Mouse (Mus musculus) 3T3-L1 (cell line): ENCODE measurements around the gene Rcan1.
"Not testable (repeated sequence)": the region's sequence is repeated elsewhere in the genome, so short reads cannot be mapped to it uniquely, and the experiment has no call there.

Source experiments
- DNase-seq: peaks from one replicate; pipeline ENCODE4 v3.0.0-alpha.2; 2015; ENCODE audit warnings: low read depth, low spot score

The Rcan1 gene

DNA sequence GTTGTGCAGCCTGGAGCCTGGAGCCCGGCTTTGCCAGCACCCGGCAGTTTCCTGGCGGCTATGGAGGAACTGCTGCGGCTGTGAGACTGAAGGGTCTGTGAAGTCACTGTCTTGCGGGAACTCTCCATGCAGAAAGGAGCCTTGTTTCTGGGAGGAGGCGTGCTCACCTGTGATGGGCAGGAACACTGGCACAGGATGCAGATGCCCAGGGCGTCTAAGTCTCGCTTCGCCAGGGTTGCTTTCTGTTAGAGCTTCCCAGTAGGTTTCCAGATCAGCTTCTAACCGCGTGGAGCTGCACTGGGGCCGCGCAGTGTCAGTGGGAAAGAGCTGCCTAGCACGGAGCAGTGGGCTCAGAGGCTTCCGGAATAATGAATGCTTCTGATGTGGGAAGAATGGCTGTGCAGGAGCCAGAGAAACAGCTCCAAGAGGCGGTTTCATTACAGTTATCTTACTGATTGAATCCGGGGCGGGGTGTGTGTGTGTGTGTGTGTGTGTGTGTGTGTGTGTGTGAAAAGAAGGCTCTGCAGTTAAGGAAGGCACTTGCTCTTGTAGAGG lies 35.2 kb downstream of the Rcan1 start:
- no peak for DNase-seq

DNA sequence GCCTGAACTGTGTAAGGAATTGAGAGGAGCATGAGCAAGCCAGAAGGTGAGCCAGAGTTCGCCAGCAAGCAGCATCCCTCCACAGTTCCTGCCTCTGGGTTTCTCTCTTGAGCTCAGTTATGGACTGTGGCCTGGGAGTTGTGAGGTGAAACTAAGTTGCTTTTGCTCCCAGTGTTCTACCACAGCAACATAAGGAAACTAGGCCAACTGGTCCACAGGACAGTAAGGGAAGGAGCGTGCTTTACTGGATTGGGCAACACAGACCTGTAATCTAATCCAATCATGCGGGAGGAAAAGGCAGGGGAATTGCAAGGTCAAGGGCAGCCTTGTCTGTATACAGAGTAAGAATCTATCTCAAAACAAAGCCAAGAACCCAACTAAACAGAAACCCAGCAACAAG lies 37.5 kb downstream of the Rcan1 start:
- DNase-seq = no peak

DNA sequence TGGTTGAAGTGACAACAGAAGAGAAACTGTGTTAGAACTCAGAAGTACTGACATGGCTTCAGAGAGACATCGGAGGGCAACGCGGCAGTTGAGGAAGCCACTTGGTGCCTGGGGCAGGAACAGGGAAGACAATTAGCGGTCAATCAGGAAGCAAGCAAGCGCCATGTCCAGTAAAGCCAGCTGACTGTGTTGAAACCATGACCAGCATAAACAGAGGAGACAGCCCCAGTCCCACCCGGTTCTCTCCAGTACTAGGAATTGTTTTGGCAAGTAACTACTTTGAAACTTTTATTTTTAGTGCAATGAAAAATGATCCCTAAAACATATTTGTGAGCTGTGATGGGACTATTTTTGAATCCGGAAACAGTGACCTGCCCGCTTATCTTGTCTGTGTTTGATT lies 39.9 kb downstream of the Rcan1 start:
- no peak for DNase-seq

DNA sequence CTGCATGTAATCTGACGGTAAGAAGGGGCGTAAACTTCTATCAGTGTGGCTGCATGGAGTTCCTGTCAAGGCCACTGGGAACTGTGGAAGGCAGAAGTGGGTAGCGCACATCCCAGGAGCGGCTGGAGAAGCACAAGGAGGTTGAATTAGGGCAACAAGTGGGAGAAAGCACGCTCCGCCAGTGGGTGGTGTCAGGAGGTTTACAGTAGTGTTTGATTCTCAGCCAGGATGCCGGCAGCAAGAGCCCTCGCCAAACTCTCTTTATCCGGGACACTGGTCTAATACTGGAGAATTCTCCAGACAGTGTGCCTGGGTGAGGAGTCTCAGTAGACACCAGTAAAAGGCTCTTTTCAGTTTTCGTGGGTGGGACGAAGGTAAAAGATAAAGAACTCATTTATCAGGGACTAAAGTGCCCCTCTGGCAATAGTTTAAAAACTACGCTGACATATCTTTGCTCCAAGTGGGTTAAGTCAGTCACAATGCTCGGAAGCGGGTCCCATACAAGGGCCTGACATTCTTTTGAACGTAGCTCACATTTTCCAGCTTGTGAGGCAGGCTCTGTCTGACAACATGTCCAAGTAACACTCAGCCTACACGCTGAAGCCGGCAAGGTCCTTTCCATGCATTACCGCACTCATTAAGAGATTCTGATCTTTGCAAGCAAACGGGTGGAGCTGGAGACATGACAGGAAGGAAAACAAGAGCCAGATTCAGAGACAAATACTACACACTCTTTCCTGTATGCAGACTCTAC lies 42.3 kb downstream of the Rcan1 start:
- DNase-seq = no peak

DNA sequence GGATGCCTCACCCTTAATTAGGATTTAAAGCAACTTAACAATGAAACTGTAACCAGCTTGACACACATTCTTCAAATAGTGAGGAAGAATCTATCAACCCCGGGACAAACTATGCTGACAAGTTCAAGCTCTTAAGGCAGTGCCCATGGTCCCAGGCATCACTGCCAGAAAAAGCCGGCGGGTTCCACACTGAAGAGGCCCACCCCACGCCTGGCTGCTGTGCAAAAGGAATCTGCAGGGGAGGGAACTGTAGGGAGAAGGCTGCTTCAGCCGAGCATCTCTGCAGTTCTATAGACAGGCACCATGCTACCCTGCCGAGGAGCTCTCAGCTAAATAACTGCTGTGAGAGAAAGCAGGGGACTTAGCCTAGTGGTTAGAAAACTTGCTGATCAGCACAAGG lies 44.0 kb downstream of the Rcan1 start:
- DNase-seq = no peak

DNA sequence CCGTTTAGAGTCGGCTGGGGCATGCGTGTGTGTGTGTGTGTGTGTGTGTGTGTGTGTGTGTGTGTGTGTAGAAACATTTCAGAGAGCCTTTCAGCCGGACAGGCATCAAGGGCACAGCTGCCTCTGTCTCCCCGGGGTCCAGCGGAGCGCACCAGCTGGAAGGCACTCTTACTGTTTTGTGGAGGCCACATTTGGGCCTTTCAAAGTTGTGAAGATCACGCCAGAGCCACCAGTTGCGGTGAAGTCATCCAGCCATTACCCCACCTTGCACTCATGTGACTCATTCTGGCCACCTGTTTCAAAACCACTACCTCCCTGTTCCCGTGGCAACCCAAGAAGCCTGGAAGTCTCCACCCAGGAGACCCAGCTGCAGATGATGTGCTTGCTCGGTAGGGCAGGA lies 44.8 kb downstream of the Rcan1 start:
- peak; percentile 51 for DNase-seq

DNA sequence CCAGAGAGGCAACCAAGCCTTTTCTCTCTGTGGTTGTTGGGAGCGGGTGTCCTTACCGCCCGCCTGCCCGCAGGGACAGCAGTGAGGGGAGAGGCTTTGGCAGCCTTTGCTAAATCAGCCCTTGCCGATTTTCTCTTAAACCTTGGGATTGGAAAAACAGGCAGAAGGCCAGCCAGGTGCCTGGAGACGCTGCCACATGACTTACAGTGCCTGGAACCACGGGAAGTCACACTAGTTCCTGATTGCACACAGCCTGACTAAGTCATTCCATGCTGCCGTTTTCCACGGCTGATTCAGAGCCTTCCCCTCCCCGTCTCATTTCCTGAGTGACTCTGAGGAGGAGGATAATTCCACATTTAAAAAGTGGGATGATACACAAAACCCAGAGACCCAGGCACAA lies 47.3 kb downstream of the Rcan1 start:
- DNase-seq = no peak

DNA sequence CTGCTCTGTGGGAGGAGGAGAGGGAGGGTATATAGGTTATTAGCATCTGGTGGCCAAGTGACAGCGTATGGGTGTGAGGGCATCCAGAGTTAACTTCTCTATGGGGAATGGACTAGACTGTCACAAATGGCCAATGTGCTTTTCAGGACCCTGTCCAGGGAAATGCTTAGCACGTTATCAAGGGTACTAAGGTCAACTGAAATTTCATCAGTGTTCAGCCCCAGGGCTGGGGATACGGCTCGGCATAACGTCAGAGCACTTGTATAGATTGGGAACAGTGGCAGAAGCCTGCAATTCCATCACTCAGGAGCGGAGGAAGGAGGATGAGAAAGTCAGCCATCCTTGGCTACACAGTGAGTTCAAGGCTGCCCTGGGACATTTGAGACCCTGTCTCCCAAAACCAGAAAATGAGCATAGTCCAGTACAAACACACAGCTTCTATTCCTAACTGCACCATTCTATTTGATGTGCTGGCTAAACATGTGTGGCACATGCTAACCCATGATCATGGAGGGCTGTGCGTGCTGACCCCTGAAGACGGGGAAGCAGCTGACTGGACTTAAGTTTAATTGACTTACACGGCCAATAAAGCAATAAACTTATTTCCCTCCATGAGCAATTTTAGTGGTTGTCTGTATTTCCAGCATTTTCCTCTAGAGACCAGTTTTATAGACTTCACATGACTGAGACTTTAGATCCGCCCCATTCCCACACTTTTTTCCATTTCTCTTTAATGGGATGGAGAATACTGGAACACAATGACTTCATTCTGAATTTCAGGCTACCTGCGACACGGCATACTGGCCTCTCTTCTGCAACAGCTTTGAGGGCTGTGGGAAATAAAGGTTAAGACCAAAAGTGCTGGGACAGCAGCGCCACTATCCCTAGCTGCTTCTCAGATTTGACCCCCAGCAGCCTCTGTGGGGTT lies 48.0 kb downstream of the Rcan1 start:
- no peak for DNase-seq

DNA sequence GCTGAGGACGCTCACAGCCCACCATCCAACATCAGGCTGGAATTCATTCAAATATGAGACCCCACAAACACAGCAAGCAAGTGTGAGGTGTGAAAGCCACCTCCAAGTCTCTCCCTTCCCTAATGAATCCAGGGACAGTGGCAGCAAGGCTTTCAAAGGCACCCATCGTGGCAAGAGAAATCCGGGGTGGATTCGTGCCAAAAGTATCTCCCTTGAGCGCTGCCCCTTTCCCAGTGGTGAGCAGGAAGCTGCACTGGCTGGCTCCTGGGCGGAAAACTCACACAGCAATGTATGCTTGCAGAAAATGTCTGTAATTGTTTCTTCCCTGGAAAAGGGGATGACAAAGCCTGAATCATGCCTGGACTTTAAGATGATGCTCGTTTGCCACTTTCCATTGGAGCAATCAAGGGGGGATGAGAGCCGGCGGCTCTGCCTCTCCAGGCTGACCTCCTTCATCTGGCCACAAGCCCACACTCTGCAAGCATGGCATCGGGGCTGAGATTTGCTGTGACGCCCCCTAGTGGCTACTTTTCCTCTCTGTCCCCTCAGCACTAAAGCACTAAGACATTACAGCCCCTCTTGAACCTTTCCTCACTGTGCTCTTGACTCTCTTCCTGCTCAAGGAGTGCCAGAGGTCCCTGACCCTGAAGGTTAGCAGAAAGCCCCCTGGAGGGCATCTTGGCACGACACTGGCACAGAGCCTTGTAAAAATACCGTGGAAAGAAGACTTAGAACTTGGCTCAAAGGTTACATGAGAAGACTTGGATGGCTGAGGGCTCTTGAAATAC lies 49.3 kb downstream of the Rcan1 start:
- DNase-seq = peak; percentile 54

DNA sequence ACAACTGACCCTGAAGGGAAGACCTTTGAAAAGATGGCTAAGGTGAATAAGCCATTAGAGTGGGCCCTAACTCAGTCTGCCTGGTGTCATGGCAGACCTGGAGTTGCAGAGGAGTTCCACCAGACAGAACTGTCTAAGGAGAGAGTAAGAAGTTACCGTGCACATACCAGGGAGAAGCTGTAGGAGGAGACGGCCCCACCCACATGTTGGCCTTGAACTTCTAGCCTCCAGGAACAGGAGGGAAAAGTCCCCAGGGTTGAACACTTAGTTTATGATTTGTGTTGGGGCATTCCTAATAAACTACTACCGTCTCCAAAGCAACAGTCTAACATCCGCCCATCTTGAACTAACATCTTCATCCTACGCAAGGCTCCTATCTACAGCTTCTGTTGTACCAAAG lies 50.0 kb downstream of the Rcan1 start:
- no peak for DNase-seq

DNA sequence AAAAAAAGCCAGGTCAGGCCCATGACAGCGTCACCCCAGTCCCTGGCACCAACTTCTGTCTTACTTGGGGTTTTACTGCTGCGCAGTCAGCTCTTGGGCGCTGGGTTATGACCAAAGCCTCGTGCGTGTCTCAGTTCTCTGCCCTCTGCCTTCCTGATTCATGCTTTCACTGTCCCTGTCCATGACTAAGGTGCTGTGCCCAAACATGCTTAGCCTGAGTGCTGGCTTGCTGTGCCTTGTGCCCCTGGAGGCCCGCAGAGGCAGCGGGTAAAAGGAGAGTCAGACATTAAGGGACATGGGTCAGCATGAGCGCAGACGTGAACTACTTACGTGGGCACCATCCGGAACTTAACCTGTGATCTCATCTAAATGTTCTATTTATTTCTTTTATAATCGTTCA lies 51.6 kb downstream of the Rcan1 start:
- no peak for DNase-seq

DNA sequence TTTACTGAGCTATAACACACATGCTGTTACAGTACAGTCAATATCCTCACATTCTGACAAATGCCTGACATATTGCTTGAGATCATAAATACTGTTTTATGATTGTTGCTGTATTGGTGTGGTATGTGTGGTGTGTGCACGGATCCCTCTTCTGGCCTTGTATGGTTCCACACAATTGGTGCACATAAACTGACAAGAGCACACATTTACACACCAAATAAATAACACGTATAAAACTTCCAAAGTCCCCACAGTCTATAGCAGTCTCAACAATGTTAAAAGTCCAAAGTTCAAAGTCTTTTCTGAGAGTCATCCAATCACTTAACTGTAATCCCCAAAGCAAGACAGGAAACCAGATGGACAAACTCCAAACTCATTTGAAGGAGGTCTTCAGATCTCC lies 53.4 kb downstream of the Rcan1 start:
- no peak for DNase-seq

DNA sequence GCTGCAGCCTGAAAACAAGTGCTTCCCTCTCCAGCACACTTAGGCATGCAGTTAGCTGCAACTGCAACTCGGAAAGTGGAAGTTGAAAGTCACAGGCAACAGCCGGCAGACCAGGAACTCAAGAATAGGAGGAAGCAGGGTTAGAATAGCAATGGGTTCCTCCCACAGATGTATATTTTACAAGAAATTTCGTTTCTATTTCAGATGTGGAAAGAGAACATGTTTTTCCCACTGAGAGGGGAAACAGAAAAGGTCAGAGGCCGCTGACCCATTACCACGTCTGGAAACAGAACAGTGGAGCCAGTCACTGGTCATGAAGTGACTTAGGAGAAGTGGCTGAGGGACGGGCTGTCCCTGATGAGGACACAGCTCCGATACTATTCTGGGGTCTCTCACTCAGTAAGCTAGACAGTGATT lies 55.0 kb downstream of the Rcan1 start:
- no peak for DNase-seq

DNA sequence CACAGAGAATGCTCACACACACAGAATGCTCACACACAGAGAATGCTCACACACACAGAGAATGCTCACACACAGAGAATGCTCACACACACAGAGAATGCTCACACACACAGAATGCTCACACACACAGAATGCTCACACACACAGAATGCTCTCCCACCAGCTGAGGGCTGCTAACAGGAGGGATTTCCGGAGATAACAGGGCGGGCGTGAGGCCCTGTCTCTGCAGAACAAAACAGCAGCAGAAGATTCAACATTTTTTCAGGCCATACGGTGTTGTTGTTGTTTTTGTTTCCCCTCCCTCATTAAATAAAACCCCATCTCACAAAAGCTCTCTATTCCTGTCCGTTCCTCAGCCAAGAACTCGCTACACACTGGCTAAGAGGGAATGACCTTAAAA lies 55.6 kb downstream of the Rcan1 start:
- not testable (repeated sequence) for DNase-seq

DNA sequence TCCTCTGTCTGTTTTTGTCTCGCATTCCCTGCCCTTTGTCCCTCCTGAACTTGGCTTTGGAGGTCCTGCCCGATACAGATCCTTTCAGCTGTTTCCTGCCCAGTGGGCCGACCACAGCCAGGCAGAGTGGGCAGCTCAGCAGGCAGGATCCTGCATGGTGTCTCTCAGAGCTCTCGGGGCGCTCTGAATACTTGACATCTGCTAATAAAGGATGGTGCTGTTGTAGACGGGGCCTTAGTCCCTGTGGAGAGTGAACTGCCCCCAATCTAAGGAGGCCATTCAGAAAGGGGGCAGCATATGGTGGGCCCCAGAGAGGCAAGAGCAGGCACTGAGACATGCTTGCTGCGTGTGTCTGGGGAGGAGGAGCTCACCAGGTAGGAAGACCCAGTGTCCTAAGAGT lies 57.8 kb downstream of the Rcan1 start:
- DNase-seq = no peak

DNA sequence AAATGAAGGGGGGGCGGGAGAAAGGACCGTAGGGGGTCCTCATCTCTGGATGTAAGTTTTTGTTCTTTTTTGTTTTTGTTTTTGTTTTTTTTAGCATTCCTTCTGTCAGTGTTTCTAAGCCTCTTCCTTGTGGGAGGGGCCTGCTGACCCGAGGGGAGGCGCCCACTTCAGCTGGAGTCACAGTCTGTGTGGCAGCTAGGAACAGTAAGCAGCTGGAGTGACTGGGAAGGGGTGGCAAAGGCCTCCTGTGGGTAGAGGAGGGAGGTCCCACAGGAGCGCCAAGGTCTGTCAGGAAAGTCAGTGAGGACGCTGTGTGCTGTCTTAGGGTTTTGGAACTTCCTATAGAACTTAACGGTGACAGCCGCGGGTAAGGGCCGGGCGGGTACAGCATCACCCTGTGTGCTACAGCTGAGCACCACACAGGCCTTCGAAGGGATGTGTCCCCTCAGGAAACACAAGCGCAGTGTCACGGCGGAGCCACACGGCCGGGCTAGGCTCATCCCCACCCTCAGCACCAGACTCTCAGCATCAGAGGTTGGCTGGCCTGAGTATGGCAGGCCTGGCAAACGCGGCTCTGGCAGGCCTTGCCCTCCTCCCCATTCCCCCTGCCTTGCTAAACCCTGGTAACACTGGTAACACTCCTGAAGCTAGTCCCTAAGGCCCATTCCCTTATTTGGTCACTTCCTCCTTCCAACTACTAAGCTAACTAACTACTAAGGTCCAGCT lies 58.5 kb downstream of the Rcan1 start:
- no peak for DNase-seq

DNA sequence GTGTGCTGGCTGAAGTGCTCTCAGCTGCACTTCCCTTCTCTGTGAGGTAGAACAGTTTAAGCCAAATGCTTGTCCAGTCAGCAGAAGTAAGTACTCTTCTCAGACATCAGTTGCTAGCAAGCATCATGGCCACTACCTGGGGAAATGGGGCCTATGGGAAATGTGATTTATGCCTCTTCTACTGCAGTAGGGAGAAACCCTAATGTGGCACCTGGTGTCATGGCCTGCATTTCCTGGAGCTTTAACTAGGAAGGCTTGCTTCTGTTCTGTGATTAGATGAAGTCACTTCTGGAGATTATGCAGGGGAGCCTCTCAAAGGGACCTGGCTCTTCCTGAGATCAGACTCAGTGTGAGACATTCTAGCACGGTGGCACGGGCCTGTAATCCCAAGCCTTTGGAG lies 60.3 kb downstream of the Rcan1 start:
- DNase-seq = no peak

DNA sequence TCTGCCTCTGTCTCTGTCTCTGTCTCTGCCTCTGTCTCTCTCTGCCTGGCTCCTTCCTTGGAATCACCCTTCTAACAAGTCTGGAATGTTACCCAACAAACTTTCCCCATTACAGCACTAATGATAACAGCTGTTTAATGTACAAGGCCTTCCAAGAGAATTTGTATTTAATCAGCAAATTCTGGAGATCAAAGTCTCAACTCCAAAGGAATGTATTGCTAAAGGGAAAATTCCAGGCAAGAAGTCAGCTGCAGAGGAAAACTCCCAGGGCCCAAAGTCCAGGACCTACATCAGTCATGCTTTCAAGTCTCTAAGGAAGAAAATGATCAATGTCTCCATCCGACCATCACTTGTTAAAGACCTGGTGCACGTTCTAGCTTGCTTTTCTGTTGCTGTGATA lies 62.8 kb downstream of the Rcan1 start:
- no peak for DNase-seq

DNA sequence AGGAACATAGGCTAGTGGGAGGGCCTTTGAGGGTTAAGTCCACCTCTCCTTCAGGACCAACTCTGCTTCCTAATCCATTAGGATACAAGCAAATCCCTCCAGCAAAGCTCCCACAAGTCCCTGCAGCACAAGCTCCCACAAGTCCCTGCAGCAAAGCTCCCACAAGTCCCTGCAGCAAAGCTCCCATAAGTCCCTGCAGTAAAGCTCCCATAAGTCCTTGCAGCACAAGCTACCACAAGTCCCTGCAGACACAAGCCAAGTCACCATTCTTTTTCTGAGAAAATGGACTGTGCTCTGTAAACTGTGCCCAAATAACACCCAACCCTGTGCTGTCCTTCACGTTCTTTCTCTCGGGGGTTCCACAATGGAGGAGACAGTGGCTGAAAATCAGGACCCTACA lies 66.5 kb downstream of the Rcan1 start:
- DNase-seq = no peak

DNA sequence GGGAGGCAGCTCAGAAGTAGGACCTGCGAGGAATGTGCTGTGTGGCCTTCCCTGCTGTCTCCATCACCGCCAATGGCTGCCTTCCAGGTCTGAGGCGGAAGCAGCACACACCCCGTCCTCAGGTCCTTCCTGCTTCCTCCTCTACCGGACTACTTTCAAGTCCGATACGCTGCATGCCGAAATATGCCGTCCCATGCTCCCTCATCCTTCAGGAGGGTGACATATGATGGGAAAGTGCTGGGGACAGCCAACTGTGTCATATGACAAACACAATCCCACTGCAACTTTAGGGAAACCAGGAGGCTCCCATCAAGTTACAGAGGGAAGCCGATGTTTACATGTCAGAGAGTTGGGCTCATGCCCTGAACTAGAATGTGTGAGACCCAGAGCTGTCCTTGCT lies 67.6 kb downstream of the Rcan1 start:
- no peak for DNase-seq

DNA sequence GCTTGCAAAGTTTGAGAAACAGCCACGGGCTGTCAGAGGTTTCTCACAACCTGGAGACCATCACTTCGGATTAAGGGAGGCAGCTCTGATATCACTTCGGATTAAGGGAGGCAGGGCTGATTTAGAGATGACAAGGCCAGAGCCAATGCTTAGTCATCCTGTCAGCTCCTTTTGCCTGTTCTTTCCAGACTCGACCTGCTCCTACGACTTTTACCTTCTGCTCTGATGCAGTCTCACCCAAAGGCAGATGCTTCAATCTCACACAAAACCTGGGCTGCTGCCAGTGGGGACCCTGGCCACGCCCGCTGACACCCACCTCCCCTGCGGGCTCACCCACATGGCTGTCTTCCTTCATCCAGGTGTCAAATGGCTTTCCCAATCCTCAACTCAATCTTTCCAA lies 68.5 kb downstream of the Rcan1 start:
- DNase-seq = peak; percentile 62
